Mouse (Mus musculus) embryonic facial prominence, embryonic 14.5 days (tissue): ENCODE data around the gene Ccdc51. TPM values are rescaled to one million over a fixed set of nuclear protein-coding genes. Genes with fewer than 3 reads are reported as not detected.

Source experiments
- ATAC-seq: fragments of 200-750 bp; cut with Nextera tagmentation; 2 replicates; pipeline ENCODE4 v1.8.0; 2017; ENCODE audit warnings: low read depth, moderate number of reproducible peaks, moderate TSS enrichment
- DNase-seq: peaks from one replicate; pipeline ENCODE4 v3.0.0-alpha.2; 2015; ENCODE audit warnings: low spot score
- H3K27ac ChIP-seq: fragments of 300-500 bp; sonication (generic); replicated peaks from 2 replicates; pipeline ENCODE4 v1.5.1; 2014; ENCODE audit warnings: low read depth, mild to moderate bottlenecking, low read length, moderate library complexity
- H3K27me3 ChIP-seq: fragments of 300-500 bp; sonication (generic); replicated peaks from 2 replicates; pipeline ENCODE4 v1.6.1; 2014; ENCODE audit warnings: low read length; ENCODE audit not compliant: control insufficient read depth, insufficient read depth
- H3K36me3 ChIP-seq: fragments of 300-500 bp; sonication (generic); 2 replicates; pipeline ENCODE4 v1.6.1; 2014; ENCODE audit warnings: low read length, mixed read lengths; ENCODE audit not compliant: control insufficient read depth, insufficient read depth
- H3K4me1 ChIP-seq: fragments of 300-500 bp; sonication (generic); 2 replicates; pipeline ENCODE4 v1.6.1; 2014; ENCODE audit warnings: antibody characterized with exemption, low read length; ENCODE audit not compliant: control insufficient read depth, insufficient read depth
- H3K4me2 ChIP-seq: fragments of 300-500 bp; sonication (generic); 2 replicates; pipeline ENCODE4 v1.6.1; 2014; ENCODE audit warnings: low read depth, mild to moderate bottlenecking, low read length, moderate library complexity, mixed read lengths
- H3K4me3 ChIP-seq: fragments of 300-500 bp; sonication (generic); 2 replicates; pipeline ENCODE4 v1.5.1; 2014; ENCODE audit warnings: low read depth, mild to moderate bottlenecking, low read length
- H3K9ac ChIP-seq: fragments of 300-500 bp; sonication (generic); 2 replicates; pipeline ENCODE4 v1.6.1; 2014; ENCODE audit warnings: low read depth, mild to moderate bottlenecking, low read length, moderate library complexity, mixed read lengths
- H3K9me3 ChIP-seq: fragments of 300-500 bp; sonication (generic); 2 replicates; pipeline ENCODE4 v1.6.1; 2016; ENCODE audit warnings: low read length; ENCODE audit not compliant: control insufficient read depth
- WGBS: fragments of 180-500 bp; shearing (Covaris S2); extraction: QIAGEN DNeasy Blood & Tissue Kit; methylation state at CpG from one replicate; pipeline ENCODE4 v1.1.7; 2014; 5-methylcytosine and 5-hydroxymethylcytosine counted together
- polyA plus RNA-seq: library from polyadenylated mRNA; unstranded; fragments of >200 nt; fragmentation: Nextera tagmentation; extraction: Ambion mirVana; gene quantifications from 2 replicates; pipeline ENCODE4 v1.2.1, GENCODE M21; 2014

Ccdc51 gene
- polyA plus RNA-seq, 1 experiment from 2014 or later, result 11.4 TPM

GRCm38 (mm10) chr9:109105011-109105410 is 22.7 kb downstream of the Ccdc51 start:
- Histone ChIP-seq H3K27me3 (no peaks in the 10 kb centered on the region), H3K4me1 (no peaks in the 10 kb centered on the region), H3K4me2 (no peak overlapping the region), H3K27ac (no peak overlapping the region), H3K9me3 (no peaks in the 10 kb centered on the region), H3K9ac (no peak overlapping the region), H3K36me3 (peaks cover 82% of the 10 kb centered on the region), H3K4me3 (no peak overlapping the region)
- no peak for DNase-seq
- ATAC-seq, result peak; percentile 64
- 75% methylated on average over 10 of the region's 12 CpGs for WGBS

GRCm38 (mm10) chr9:109105648-109106047 is 23.4 kb downstream of the Ccdc51 start:
- DNase-seq (no peak), ATAC-seq (no peak)
- Histone ChIP-seq H3K36me3 (peaks cover 82% of the 10 kb centered on the region), H3K4me3 (no peak overlapping the region), H3K4me1 (no peaks in the 10 kb centered on the region), H3K9me3 (no peaks in the 10 kb centered on the region), H3K4me2 (no peak overlapping the region), H3K27me3 (no peaks in the 10 kb centered on the region), H3K27ac (no peak overlapping the region), H3K9ac (no peak overlapping the region)
- WGBS, result 88% methylated on average over 12 of the region's 12 CpGs

- no peaks in the 10 kb centered on the region for H3K27me3 ChIP-seq
- DNase-seq (no peak), ATAC-seq (no peak)
- H3K9me3 ChIP-seq, result no peaks in the 10 kb centered on the region
- H3K36me3 ChIP-seq, result peaks cover 93% of the 10 kb centered on the region
- H3K4me1 ChIP-seq, result no peaks in the 10 kb centered on the region
- H3K9ac ChIP-seq, result no peak overlapping the region
- 73% methylated on average over 5 of the region's 6 CpGs for WGBS
- H3K4me3 ChIP-seq, result no peak overlapping the region
- no peak overlapping the region for H3K4me2 ChIP-seq
- no peak overlapping the region for H3K27ac ChIP-seq
Measured at GRCm38 (mm10) chr9:109107341-109107740, 25.0 kb downstream of the Ccdc51 start.

GRCm38 (mm10) chr9:109110240-109110639 is 27.9 kb downstream of the Ccdc51 start:
- Histone ChIP-seq H3K4me3 (no peak overlapping the region), H3K27ac (no peak overlapping the region), H3K9ac (no peak overlapping the region), H3K36me3 (peaks cover 96% of the 10 kb centered on the region), H3K9me3 (no peaks in the 10 kb centered on the region), H3K4me2 (no peak overlapping the region), H3K27me3 (no peaks in the 10 kb centered on the region), H3K4me1 (no peaks in the 10 kb centered on the region)
- ATAC-seq (no peak), DNase-seq (no peak)
- WGBS, result 96% methylated on average over 11 of the region's 11 CpGs

- DNase-seq, result no peak
- Histone ChIP-seq H3K9ac (no peak overlapping the region), H3K4me1 (no peaks in the 10 kb centered on the region), H3K4me2 (no peak overlapping the region), H3K4me3 (no peak overlapping the region), H3K27ac (no peak overlapping the region), H3K36me3 (peaks cover 96% of the 10 kb centered on the region), H3K27me3 (no peaks in the 10 kb centered on the region), H3K9me3 (no peaks in the 10 kb centered on the region)
- no peak for ATAC-seq
- WGBS, result 93% methylated on average over 3 of the region's 4 CpGs
Measured at GRCm38 (mm10) chr9:109111101-109111500, 28.8 kb downstream of the Ccdc51 start.

- Histone ChIP-seq H3K36me3 (peaks cover 96% of the 10 kb centered on the region), H3K27me3 (no peaks in the 10 kb centered on the region)
- WGBS, result 91% methylated on average over 9 of the region's 9 CpGs
Measured at GRCm38 (mm10) chr9:109111591-109111990, 29.3 kb downstream of the Ccdc51 start.

GRCm38 (mm10) chr9:109113331-109113730 is 31.0 kb downstream of the Ccdc51 start:
- no peak for ATAC-seq
- WGBS, result 84% methylated on average over 8 of the region's 8 CpGs
- H3K4me3 ChIP-seq, result no peak overlapping the region

More at GRCm38 (mm10) chr9:109111591-109111990, 29.3 kb downstream of the Ccdc51 start:
- no peak overlapping the region for H3K4me2 ChIP-seq
- no peaks in the 10 kb centered on the region for H3K9me3 ChIP-seq
- H3K4me3 ChIP-seq, result no peak overlapping the region
- no peaks in the 10 kb centered on the region for H3K4me1 ChIP-seq
- DNase-seq (no peak), ATAC-seq (no peak)
- H3K27ac ChIP-seq, result no peak overlapping the region
- H3K9ac ChIP-seq, result no peak overlapping the region

GRCm38 (mm10) chr9:109114276-109114675 is 32.0 kb downstream of the Ccdc51 start:
- Histone ChIP-seq H3K9ac (no peak overlapping the region), H3K4me3 (no peak overlapping the region), H3K9me3 (no peaks in the 10 kb centered on the region), H3K4me1 (no peaks in the 10 kb centered on the region), H3K27ac (no peak overlapping the region), H3K36me3 (peaks cover 98% of the 10 kb centered on the region), H3K4me2 (no peak overlapping the region), H3K27me3 (no peaks in the 10 kb centered on the region)
- ATAC-seq, result no peak
- no peak for DNase-seq
- WGBS, result 93% methylated on average over 11 of the region's 11 CpGs

More at GRCm38 (mm10) chr9:109113331-109113730, 31.0 kb downstream of the Ccdc51 start:
- Histone ChIP-seq H3K27me3 (no peaks in the 10 kb centered on the region), H3K9ac (no peak overlapping the region), H3K9me3 (no peaks in the 10 kb centered on the region), H3K4me2 (no peak overlapping the region), H3K36me3 (peaks cover 100% of the 10 kb centered on the region), H3K27ac (no peak overlapping the region), H3K4me1 (no peaks in the 10 kb centered on the region)
- no peak for DNase-seq

- no peak overlapping the region for H3K4me3 ChIP-seq
- no peak for DNase-seq
- no peaks in the 10 kb centered on the region for H3K4me1 ChIP-seq
- H3K27ac ChIP-seq, result no peak overlapping the region
- ATAC-seq, result no peak
- no peak overlapping the region for H3K9ac ChIP-seq
- no peaks in the 10 kb centered on the region for H3K9me3 ChIP-seq
- no peak overlapping the region for H3K4me2 ChIP-seq
- 91% methylated on average over 7 of the region's 7 CpGs for WGBS
- H3K27me3 ChIP-seq, result no peaks in the 10 kb centered on the region
- H3K36me3 ChIP-seq, result peaks cover 92% of the 10 kb centered on the region
Measured at GRCm38 (mm10) chr9:109114871-109115270, 32.6 kb downstream of the Ccdc51 start.
